Mouse (Mus musculus): ENCODE measurements at regions not wholly inside any gene's neighbourhood (a gene's known extent, or its start where the extent isn't known, plus 50 kb on each side); places are given as distances from the start of the nearest gene placed in this dataset.
"Not testable (repeated sequence)": the region's sequence is repeated elsewhere in the genome, so short reads cannot be mapped to it uniquely, and the experiment has no call there.

GRCm38 (mm10) chr15:93133379-93133778 is 141.6 kb downstream of the Gxylt1 start:
- Histone ChIP-seq H3K27ac (ENCODE audit: insufficient read depth, low read length) (no peak overlapping the region), H3K4me1 (ENCODE audit: control insufficient read depth, insufficient read depth, low read length) (no peaks in the 10 kb centered on the region), H3K4me3 (ENCODE audit: insufficient read depth, low read length) (peak overlapping the region; percentile 35)
- TF ChIP-seq POLR2A (IDR thresholded peaks at IDR 0.05; ENCODE audit: extremely low read depth, insufficient read depth, low read length), result 0 out of 2 replicates have a peak, but pooled peaks have one; percentile 34
- no peak for TF ChIP-seq CTCF (IDR thresholded peaks at IDR 0.05; ENCODE audit: extremely low read depth, insufficient read depth, low read length)

- H3K27ac ChIP-seq (ENCODE audit: insufficient read depth, low read length), result no peak overlapping the region
- H3K4me1 ChIP-seq (ENCODE audit: control insufficient read depth, insufficient read depth, low read length), result no peaks in the 10 kb centered on the region
- no peak overlapping the region for H3K4me3 ChIP-seq (ENCODE audit: insufficient read depth, low read length)
- TF ChIP-seq POLR2A (IDR thresholded peaks at IDR 0.05; ENCODE audit: extremely low read depth, insufficient read depth, low read length) (no peak), CTCF (IDR thresholded peaks at IDR 0.05; ENCODE audit: extremely low read depth, insufficient read depth, low read length) (no peak)
Measured at GRCm38 (mm10) chr15:93131056-93131455, 143.9 kb downstream of the Gxylt1 start.

- Histone ChIP-seq H3K4me3 (ENCODE audit: insufficient read depth, low read length) (no peak overlapping the region), H3K4me1 (ENCODE audit: control insufficient read depth, insufficient read depth, low read length) (no peaks in the 10 kb centered on the region), H3K27ac (ENCODE audit: insufficient read depth, low read length) (no peak overlapping the region)
- TF ChIP-seq CTCF (IDR thresholded peaks at IDR 0.05; ENCODE audit: extremely low read depth, insufficient read depth, low read length), result no peak
- TF ChIP-seq POLR2A (IDR thresholded peaks at IDR 0.05; ENCODE audit: extremely low read depth, insufficient read depth, low read length), result no peak
Measured at GRCm38 (mm10) chr15:93125261-93125660, 149.7 kb downstream of the Gxylt1 start.

- no peak for TF ChIP-seq POLR2A (IDR thresholded peaks at IDR 0.05; ENCODE audit: extremely low read depth, insufficient read depth, low read length)
- no peak for TF ChIP-seq CTCF (IDR thresholded peaks at IDR 0.05; ENCODE audit: extremely low read depth, insufficient read depth, low read length)
- Histone ChIP-seq H3K4me1 (ENCODE audit: control insufficient read depth, insufficient read depth, low read length) (no peaks in the 10 kb centered on the region), H3K27ac (ENCODE audit: insufficient read depth, low read length) (no peak overlapping the region), H3K4me3 (ENCODE audit: insufficient read depth, low read length) (no peak overlapping the region)
Measured at GRCm38 (mm10) chr15:93121156-93121555, 153.8 kb downstream of the Gxylt1 start.

- H3K4me3 ChIP-seq (ENCODE audit: insufficient read depth, low read length); H3K4me1 ChIP-seq (ENCODE audit: control insufficient read depth, insufficient read depth, low read length); H3K27ac ChIP-seq (ENCODE audit: insufficient read depth, low read length): not testable (repeated sequence)
Measured at GRCm38 (mm10) chr15:93117806-93118205, 157.2 kb downstream of the Gxylt1 start.

GRCm38 (mm10) chr15:93115674-93116102 is 159.3 kb downstream of the Gxylt1 start:
- H3K27ac ChIP-seq (ENCODE audit: insufficient read depth, low read length), result no peak overlapping the region
- peak overlapping the region; percentile 15; the same call in 1 of the 2 replicates for H3K4me3 ChIP-seq (ENCODE audit: insufficient read depth, low read length)
- TF ChIP-seq CTCF (IDR thresholded peaks at IDR 0.05; ENCODE audit: extremely low read depth, insufficient read depth, low read length) (0 out of 2 replicates have a peak, but pooled peaks have one; percentile 36), POLR2A (IDR thresholded peaks at IDR 0.05; ENCODE audit: extremely low read depth, insufficient read depth, low read length) (no peak)
- no peaks in the 10 kb centered on the region for H3K4me1 ChIP-seq (ENCODE audit: control insufficient read depth, insufficient read depth, low read length)

GRCm38 (mm10) chr15:93104936-93105335 is 170.0 kb downstream of the Gxylt1 start:
- H3K4me1 ChIP-seq (ENCODE audit: control insufficient read depth, insufficient read depth, low read length), result no peaks in the 10 kb centered on the region
- TF ChIP-seq CTCF (IDR thresholded peaks at IDR 0.05; ENCODE audit: extremely low read depth, insufficient read depth, low read length) (no peak), POLR2A (IDR thresholded peaks at IDR 0.05; ENCODE audit: extremely low read depth, insufficient read depth, low read length) (no peak)
- no peak overlapping the region for H3K4me3 ChIP-seq (ENCODE audit: insufficient read depth, low read length)
- no peak overlapping the region for H3K27ac ChIP-seq (ENCODE audit: insufficient read depth, low read length)

GRCm38 (mm10) chr15:93103426-93103825 is 171.6 kb downstream of the Gxylt1 start:
- no peaks in the 10 kb centered on the region for H3K4me1 ChIP-seq (ENCODE audit: control insufficient read depth, insufficient read depth, low read length)
- no peak for TF ChIP-seq POLR2A (IDR thresholded peaks at IDR 0.05; ENCODE audit: extremely low read depth, insufficient read depth, low read length)
- TF ChIP-seq CTCF (IDR thresholded peaks at IDR 0.05; ENCODE audit: extremely low read depth, insufficient read depth, low read length), result no peak
- no peak overlapping the region for H3K4me3 ChIP-seq (ENCODE audit: insufficient read depth, low read length)
- no peak overlapping the region for H3K27ac ChIP-seq (ENCODE audit: insufficient read depth, low read length)

GRCm38 (mm10) chr15:93101881-93102280 is 173.1 kb downstream of the Gxylt1 start:
- TF ChIP-seq POLR2A (IDR thresholded peaks at IDR 0.05; ENCODE audit: extremely low read depth, insufficient read depth, low read length), result no peak
- TF ChIP-seq CTCF (IDR thresholded peaks at IDR 0.05; ENCODE audit: extremely low read depth, insufficient read depth, low read length), result no peak
- Histone ChIP-seq H3K27ac (ENCODE audit: insufficient read depth, low read length) (no peak overlapping the region), H3K4me3 (ENCODE audit: insufficient read depth, low read length) (no peak overlapping the region), H3K4me1 (ENCODE audit: control insufficient read depth, insufficient read depth, low read length) (no peaks in the 10 kb centered on the region)

GRCm38 (mm10) chr15:93100837-93101236 is 174.1 kb downstream of the Gxylt1 start:
- TF ChIP-seq POLR2A (IDR thresholded peaks at IDR 0.05; ENCODE audit: extremely low read depth, insufficient read depth, low read length) (no peak), CTCF (IDR thresholded peaks at IDR 0.05; ENCODE audit: extremely low read depth, insufficient read depth, low read length) (no peak)
- no peaks in the 10 kb centered on the region for H3K4me1 ChIP-seq (ENCODE audit: control insufficient read depth, insufficient read depth, low read length)
- H3K4me3 ChIP-seq (ENCODE audit: insufficient read depth, low read length), result no peak overlapping the region
- no peak overlapping the region for H3K27ac ChIP-seq (ENCODE audit: insufficient read depth, low read length)

- TF ChIP-seq POLR2A (IDR thresholded peaks at IDR 0.05; ENCODE audit: extremely low read depth, insufficient read depth, low read length) (no peak), CTCF (IDR thresholded peaks at IDR 0.05; ENCODE audit: extremely low read depth, insufficient read depth, low read length) (no peak)
- no peak overlapping the region for H3K27ac ChIP-seq (ENCODE audit: insufficient read depth, low read length)
- H3K4me1 ChIP-seq (ENCODE audit: control insufficient read depth, insufficient read depth, low read length), result no peaks in the 10 kb centered on the region
- no peak overlapping the region for H3K4me3 ChIP-seq (ENCODE audit: insufficient read depth, low read length)
Measured at GRCm38 (mm10) chr15:93099840-93100239, 175.1 kb downstream of the Gxylt1 start.
